Mouse (Mus musculus) urinary bladder, postnatal 25 days (tissue): ENCODE measurements around the gene Fryl.

ENCODE experiments used
- DNase-seq: peaks from one replicate; pipeline ENCODE4 v3.0.0; 2022; ENCODE audit warnings: low spot score

Gene Fryl

GRCm38 (mm10) chr5:73257096-73257495, 677 bp upstream of the Fryl start:
- DNase-seq = no peak

GRCm38 (mm10) chr5:73255321-73256251, 833 bp downstream of the Fryl start:
- DNase-seq = peak; percentile 52

GRCm38 (mm10) chr5:73254660-73255059, 1.8 kb downstream of the Fryl start:
- no peak for DNase-seq

GRCm38 (mm10) chr5:73252739-73253138, 3.7 kb downstream of the Fryl start:
- no peak for DNase-seq

- no peak for DNase-seq
These were observed 7.1 kb downstream of the Fryl start for GRCm38 (mm10) chr5:73249341-73249740.

- DNase-seq = no peak
These were observed 8.2 kb downstream of the Fryl start for GRCm38 (mm10) chr5:73248211-73248610.

GRCm38 (mm10) chr5:73246414-73246813, 10.0 kb downstream of the Fryl start:
- DNase-seq = no peak

GRCm38 (mm10) chr5:73244403-73244802, 12.0 kb downstream of the Fryl start:
- DNase-seq = no peak

- DNase-seq = no peak
These were observed 14.5 kb downstream of the Fryl start for GRCm38 (mm10) chr5:73241966-73242365.

- DNase-seq = no peak
These were observed 15.1 kb downstream of the Fryl start for GRCm38 (mm10) chr5:73241332-73241731.

- no peak for DNase-seq
These were observed 16.0 kb downstream of the Fryl start for GRCm38 (mm10) chr5:73240391-73240790.

GRCm38 (mm10) chr5:73236894-73237334, 19.5 kb downstream of the Fryl start:
- no peak for DNase-seq

GRCm38 (mm10) chr5:73235201-73235600, 21.2 kb downstream of the Fryl start:
- DNase-seq = no peak

GRCm38 (mm10) chr5:73233018-73233881, 23.2 kb downstream of the Fryl start:
- DNase-seq = no peak

- no peak for DNase-seq
These were observed 24.2 kb downstream of the Fryl start for GRCm38 (mm10) chr5:73232267-73232666.

GRCm38 (mm10) chr5:73231835-73232234, 24.6 kb downstream of the Fryl start:
- DNase-seq = no peak

GRCm38 (mm10) chr5:73230171-73230570, 26.2 kb downstream of the Fryl start:
- no peak for DNase-seq

GRCm38 (mm10) chr5:73229467-73229866, 27.0 kb downstream of the Fryl start:
- no peak for DNase-seq

GRCm38 (mm10) chr5:73228291-73229049, 27.9 kb downstream of the Fryl start:
- DNase-seq = no peak

GRCm38 (mm10) chr5:73227518-73228101, 28.8 kb downstream of the Fryl start:
- DNase-seq = no peak

GRCm38 (mm10) chr5:73223065-73223464, 33.4 kb downstream of the Fryl start:
- DNase-seq = no peak

- DNase-seq = no peak
These were observed 34.0 kb downstream of the Fryl start for GRCm38 (mm10) chr5:73222397-73222796.
